ENCODE assay signal across 9 mouse cellular contexts in genomic region chr11:88288805-88289340, GRCm38 (mm10). TPM values are rescaled to one million over a fixed set of nuclear protein-coding genes. Genes with fewer than 3 reads are reported as not detected.
A peak's percentile ranks its signal among the peaks of the same experiment; 100 is the strongest.
DNase-seq lines count a peak whose midpoint lies in the region; ATAC-seq and TF ChIP-seq lines count a peak whose summit lies in the region.
"Had no signal": no experiment of that assay in that cellular context is flagged by ENCODE, and none has a peak within 500 bp of the region (broad histone marks: within the 10 kb centered on the region; RNA-seq: fewer than 3 reads in every experiment).

No protein-coding gene starts in this region.

- 0 out of 2 replicates have a peak overlapping the region, but pooled peaks have one; percentile 4 for H3K4me2 ChIP-seq in neural tube, embryonic 12.5 days (replicated peaks)
- H3K4me2 ChIP-seq in intestine, embryonic 15.5 days (replicated peaks): no peak overlapping the region
- no peak overlapping the region for H3K4me2 ChIP-seq in stomach, postnatal 0 days (replicated peaks; ENCODE audit: low read depth)

- peak overlapping the region; percentile 30; the same call in 1 of the 2 replicates for H3K9ac ChIP-seq in neural tube, embryonic 12.5 days
- H3K9ac ChIP-seq in intestine, embryonic 15.5 days: no peak overlapping the region
- no peak overlapping the region for H3K9ac ChIP-seq in stomach, postnatal 0 days (ENCODE audit: low read length)

- DNase-seq in gastrocnemius, postnatal 14 days: peak; percentile 41
- DNase-seq in gastrocnemius, postnatal 36 days: no peak
- no peak for DNase-seq in neural tube, embryonic 10.5 days (ENCODE audit: extremely low spot score, low spot score)
- no peak for DNase-seq in stomach, postnatal 0 days (ENCODE audit: low spot score)
- DNase-seq in right cerebral cortex, postnatal 25 days: no peak
- DNase-seq in adrenal gland, adult (ENCODE audit: inconsistent age in 2 of 2, low spot score in 1 of 2): no peak

- intact Hi-C loops in gastrocnemius, postnatal 14 days (cut with DNase I; ENCODE audit: low total_unique reads): no loop called here
- intact Hi-C loops in gastrocnemius, postnatal 36 days (cut with DNase I): no loop called here

- peak; percentile 10; the same call in 1 of the 2 replicates for ATAC-seq in neural tube, embryonic 12.5 days (ENCODE audit: low FRiP score, low read depth)
- peak; percentile 41; the same call in 1 of the 2 replicates for ATAC-seq in intestine, embryonic 15.5 days
- ATAC-seq in stomach, postnatal 0 days (ENCODE audit: low FRiP score, low TSS enrichment): no peak

- WGBS in neural tube, embryonic 12.5 days: 40% methylated on average over 12 of the region's 12 CpGs
- WGBS in intestine, embryonic 15.5 days: 39% methylated on average over 12 of the region's 12 CpGs
- WGBS in stomach, postnatal 0 days: 33% methylated on average over 12 of the region's 12 CpGs

- TF ChIP-seq EP300 in stomach, postnatal 0 days (optimal IDR thresholded peaks at IDR 0.05): no peak

- peak overlapping the region; percentile 23; the same call in 1 of the 2 replicates for H3K27ac ChIP-seq in neural tube, embryonic 12.5 days
- no peak overlapping the region for H3K27ac ChIP-seq in intestine, embryonic 15.5 days
- H3K27ac ChIP-seq in stomach, postnatal 0 days (replicated peaks): no peak overlapping the region

- TF ChIP-seq CTCF in stomach, postnatal 0 days (IDR thresholded peaks at IDR 0.05; ENCODE audit: low read depth): peak; percentile 56

- no peak overlapping the region for H3K4me3 ChIP-seq in neural tube, embryonic 12.5 days
- H3K4me3 ChIP-seq in intestine, embryonic 15.5 days (replicated peaks): no peak overlapping the region
- no peak overlapping the region for H3K4me3 ChIP-seq in stomach, postnatal 0 days (ENCODE audit: low read depth, low read length)

- no peaks in the 10 kb centered on the region for H3K27me3 ChIP-seq in neural tube, embryonic 12.5 days (replicated peaks)
- no peaks in the 10 kb centered on the region for H3K27me3 ChIP-seq in intestine, embryonic 15.5 days (replicated peaks)
- H3K27me3 ChIP-seq in stomach, postnatal 0 days (ENCODE audit: control insufficient read depth, insufficient read depth, low read length): no peaks in the 10 kb centered on the region

- no peaks in the 10 kb centered on the region for H3K9me3 ChIP-seq in neural tube, embryonic 12.5 days
- no peaks in the 10 kb centered on the region for H3K9me3 ChIP-seq in intestine, embryonic 15.5 days
- H3K9me3 ChIP-seq in stomach, postnatal 0 days (ENCODE audit: control insufficient read depth, low read length): no peaks in the 10 kb centered on the region

- no peaks in the 10 kb centered on the region for H3K36me3 ChIP-seq in neural tube, embryonic 12.5 days
- H3K36me3 ChIP-seq in intestine, embryonic 15.5 days: no peaks in the 10 kb centered on the region
- no peaks in the 10 kb centered on the region for H3K36me3 ChIP-seq in stomach, postnatal 0 days (ENCODE audit: control insufficient read depth, insufficient read depth, low read length)

- peaks cover 32% of the 10 kb centered on the region for H3K4me1 ChIP-seq in neural tube, embryonic 12.5 days
- no peaks in the 10 kb centered on the region for H3K4me1 ChIP-seq in intestine, embryonic 15.5 days (replicated peaks)
- no peaks in the 10 kb centered on the region for H3K4me1 ChIP-seq in stomach, postnatal 0 days (replicated peaks; ENCODE audit: control insufficient read depth, insufficient read depth)

RNA-seq across cellular contexts. Expression of gene Ccdc182, which starts 5.0 kb away (rescaled TPM):
- total RNA-seq in gastrocnemius, postnatal 14 days (2021): not detected
- total RNA-seq in gastrocnemius, postnatal 36 days (2021): not detected
- 11.4 and 14.5 TPM in 2 replicates for polyA plus RNA-seq in neural tube, embryonic 12.5 days (2016; fragmentation: Nextera tagmentation; extraction: Ambion mirVana)
- polyA plus RNA-seq in intestine, embryonic 15.5 days (2015; fragmentation: Nextera tagmentation; extraction: Ambion mirVana): not detected in 2 replicates
- polyA plus RNA-seq in stomach, postnatal 0 days (2015; fragmentation: Nextera tagmentation; extraction: Ambion mirVana): not detected in 2 replicates
- total RNA-seq: gastrocnemius, adult 8-10 months had no signal

Comparison
In these comparisons a context has a peak if more than half of its experiments do, and no peak if none do; other contexts are left out.
1. RNA of gene Ccdc182, which starts 5.0 kb away (polyA plus RNA-seq): 11.4 to 14.5 TPM in neural tube, embryonic 12.5 days; not detected in intestine, embryonic 15.5 days and not detected in stomach, postnatal 0 days; every median in the first group is over 10 times any median in the second.